Mouse (Mus musculus): Measurements from ENCODE around the gene Hoxc11.

Hoxc11 gene

GRCm38 (mm10) chr15:102963671-102964640, 9.7 kb downstream of the Hoxc11 start:
- DNase-seq (ENCODE audit: low read depth, low spot score), result no peak

DNA sequence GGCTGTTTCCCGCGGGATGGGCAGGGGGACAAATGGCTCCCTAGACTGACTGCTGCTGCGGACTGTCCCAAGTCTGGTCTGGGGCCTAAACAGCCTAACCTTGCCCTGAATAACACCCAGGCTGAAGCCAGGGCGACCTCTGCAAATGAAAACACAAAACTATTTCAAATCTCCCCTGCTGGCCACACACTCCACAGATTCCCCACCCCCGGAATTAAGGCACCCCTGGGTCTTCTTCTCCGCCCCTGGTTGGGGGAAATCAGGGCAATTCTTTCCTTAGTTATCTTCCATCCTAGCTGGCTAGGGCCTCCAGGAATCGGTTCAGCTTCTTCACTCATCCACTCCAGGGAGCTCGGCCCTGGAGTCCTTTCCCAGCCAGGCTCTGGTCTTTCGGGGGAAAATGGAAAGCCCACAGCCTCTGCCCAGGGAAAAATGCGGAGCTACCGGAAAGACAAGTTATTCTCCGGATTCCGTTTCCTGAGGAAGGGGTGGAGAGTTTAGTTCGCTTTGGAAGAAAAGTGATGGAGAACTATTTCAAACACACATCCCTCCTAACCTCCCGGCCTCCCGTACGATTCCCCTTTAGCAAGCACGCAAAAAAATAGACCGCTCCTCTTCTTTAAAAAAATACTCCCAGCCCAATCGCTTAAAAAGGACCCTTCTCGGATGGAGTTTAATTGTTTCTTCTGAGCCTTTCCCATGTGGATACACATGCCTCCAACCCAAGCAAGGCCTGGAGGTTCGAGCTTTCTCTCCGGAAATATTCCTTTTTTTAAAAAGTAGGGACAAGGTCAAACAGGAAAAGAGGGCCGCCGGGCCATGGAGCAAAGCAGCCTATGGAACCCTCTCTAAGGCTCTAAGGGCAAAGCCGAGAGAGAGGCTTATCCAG, 11.0 kb downstream of the Hoxc11 start:
- DNase-seq (ENCODE audit: low read depth, low spot score), result no peak

DNA sequence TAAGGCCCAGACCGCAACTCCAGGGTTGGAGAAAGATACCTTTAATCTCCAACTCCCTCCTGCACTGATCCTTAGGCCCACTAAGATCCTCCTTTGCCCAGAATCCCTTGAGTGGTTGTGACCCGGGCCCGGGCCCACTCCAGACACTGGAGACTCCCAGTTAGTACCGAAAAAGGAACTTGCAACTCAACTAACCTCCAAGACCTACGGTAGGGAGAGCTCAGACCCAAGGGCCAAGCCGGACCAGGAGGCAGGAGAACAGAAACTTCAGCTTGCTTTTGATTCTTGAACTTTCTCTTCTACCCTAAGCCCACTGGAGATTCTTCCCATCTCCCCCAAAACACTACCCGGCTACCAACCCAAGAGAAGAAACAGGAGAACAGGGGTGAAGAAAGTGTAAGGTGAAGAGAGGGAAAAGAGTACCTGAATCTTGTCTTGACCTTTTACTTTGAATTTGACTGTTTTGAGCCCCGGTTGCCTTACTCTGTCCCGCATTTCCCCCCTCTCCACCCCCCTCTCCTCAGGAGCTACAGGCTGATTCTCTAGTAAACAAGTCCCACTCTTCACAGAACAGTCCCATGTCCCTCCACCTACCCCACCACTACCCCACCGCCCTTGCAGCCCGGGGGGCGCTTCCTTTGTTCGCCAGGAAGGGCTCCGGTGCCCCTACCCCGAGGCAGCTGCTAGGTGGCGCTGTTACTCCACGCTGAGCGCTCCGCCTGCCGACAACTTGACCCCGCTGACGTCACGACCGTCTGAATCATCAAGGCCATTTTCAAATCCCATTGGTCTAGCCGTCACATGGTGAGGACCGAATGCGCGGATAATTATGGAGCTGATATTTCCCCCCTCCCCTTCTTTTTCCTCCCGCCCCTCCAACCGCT, 11.9 kb downstream of the Hoxc11 start:
- peak; percentile 68 for DNase-seq (ENCODE audit: low read depth, low spot score)

DNA sequence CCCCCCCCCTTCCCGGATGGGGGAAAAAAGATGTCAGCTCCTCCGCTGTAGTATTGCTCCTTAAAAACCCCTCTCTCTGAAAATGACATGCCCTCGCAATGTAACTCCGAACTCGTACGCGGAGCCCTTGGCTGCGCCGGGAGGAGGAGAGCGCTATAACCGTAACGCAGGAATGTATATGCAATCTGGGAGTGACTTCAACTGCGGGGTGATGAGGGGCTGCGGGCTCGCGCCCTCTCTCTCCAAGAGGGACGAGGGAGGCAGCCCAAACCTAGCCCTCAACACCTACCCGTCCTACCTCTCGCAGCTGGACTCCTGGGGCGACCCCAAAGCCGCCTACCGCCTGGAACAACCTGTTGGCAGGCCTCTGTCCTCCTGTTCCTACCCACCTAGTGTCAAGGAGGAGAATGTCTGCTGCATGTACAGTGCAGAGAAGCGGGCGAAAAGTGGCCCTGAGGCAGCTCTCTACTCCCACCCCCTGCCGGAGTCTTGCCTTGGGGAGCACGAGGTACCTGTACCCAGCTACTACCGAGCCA, 12.6 kb downstream of the Hoxc11 start, which contains the start of gene Hoxc10:
TSS of gene Hoxc10 (plus strand) at position 21 of the 536 bp plus-strand sequence.
- no peak for DNase-seq (ENCODE audit: low read depth, low spot score)

DNA sequence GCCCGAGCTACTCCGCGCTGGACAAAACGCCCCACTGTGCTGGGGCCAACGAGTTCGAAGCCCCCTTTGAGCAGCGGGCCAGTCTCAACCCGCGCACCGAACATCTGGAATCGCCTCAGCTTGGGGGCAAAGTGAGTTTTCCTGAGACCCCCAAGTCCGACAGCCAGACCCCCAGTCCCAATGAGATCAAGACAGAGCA, 13.0 kb downstream of the Hoxc11 start, which contains the start of gene Hoxc5:
TSS of gene Hoxc5 (plus strand) at position 132 of the 199 bp plus-strand sequence.
- DNase-seq (ENCODE audit: low read depth, low spot score), result no peak

DNA sequence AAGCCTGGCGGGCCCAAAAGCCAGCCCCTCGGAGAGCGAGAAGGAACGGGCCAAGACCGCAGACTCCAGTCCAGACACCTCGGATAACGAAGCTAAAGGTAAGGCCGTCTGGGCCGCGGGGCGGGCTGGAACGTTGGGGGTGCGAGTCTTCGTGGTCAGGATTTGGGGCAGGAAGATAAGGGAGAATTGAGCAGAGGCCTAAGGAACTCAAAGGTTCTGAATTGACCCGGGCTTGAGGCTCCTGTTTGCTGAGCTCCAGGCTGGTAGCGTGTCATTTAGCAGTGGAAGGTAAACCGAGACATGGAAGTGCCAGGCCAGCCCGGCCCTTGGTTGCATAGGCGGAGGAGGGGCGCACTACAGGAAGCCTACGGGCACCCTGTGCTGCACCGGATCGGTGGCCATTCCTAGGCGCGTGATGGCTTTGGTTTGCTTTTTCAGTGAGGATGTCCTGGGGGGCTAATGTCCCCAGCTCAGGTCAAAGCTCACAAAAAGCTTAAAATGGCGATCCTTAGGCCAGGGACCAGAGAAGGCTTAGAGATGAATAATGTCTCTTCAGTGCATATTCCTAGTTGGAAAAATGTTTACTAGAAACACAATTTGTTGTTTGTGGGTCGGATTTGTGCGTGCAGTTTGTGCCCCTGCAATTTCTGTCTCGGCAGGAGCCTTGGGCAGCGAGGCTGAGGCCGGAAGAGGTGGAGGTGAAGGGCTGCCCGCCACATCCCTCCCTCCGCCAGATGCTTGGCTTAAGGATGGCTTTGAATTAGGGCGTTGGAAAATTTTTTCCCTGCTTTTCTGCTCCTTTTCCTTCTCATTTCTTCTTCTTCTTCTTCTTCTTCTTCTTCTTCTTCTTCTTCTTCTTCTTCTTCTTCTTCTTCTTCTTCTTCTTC, 13.5 kb downstream of the Hoxc11 start:
- no peak for DNase-seq (ENCODE audit: low read depth, low spot score)

- DNase-seq (ENCODE audit: low read depth, low spot score), result no peak
Observed at GRCm38 (mm10) chr15:102969296-102969695, 15.1 kb downstream of the Hoxc11 start.

- no peak for DNase-seq (ENCODE audit: low read depth, low spot score)
Observed at GRCm38 (mm10) chr15:102970740-102971139, 16.5 kb downstream of the Hoxc11 start.

GRCm38 (mm10) chr15:102972254-102972653, 18.0 kb downstream of the Hoxc11 start:
- no peak for DNase-seq (ENCODE audit: low read depth, low spot score)

DNA sequence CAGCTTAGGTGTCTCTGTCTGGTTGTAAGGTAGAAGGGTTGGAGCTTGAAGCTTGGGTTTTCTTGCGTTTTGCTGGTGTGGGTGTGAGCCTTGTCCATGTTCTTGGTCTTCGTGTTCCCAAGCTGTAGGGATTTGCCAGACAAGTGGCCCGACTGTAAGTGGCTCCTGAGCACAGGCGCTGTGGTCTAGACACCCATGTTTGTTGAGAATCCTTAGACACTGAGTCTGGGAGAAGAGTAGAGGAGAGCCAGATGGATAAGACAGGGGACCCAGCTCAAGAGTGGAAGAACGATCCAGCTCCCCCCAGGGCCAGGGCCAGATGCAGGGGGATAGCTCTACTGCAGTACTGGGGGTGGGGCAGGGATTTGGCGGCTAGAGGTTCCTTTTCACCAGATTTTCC, 18.5 kb downstream of the Hoxc11 start:
- no peak for DNase-seq (ENCODE audit: low read depth, low spot score)

- no peak for DNase-seq (ENCODE audit: low read depth, low spot score)
Observed at GRCm38 (mm10) chr15:102975034-102975433, 20.8 kb downstream of the Hoxc11 start.

GRCm38 (mm10) chr15:102975688-102976111, 21.5 kb downstream of the Hoxc11 start:
- no peak for DNase-seq (ENCODE audit: low read depth, low spot score)

GRCm38 (mm10) chr15:102976171-102976570, 21.9 kb downstream of the Hoxc11 start, which contains the start of gene Hoxc9:
Hoxc9 (plus strand) TSS chr15:102976439.
- DNase-seq (ENCODE audit: low read depth, low spot score), result no peak

GRCm38 (mm10) chr15:102976631-102977422, 22.6 kb downstream of the Hoxc11 start:
- peak; percentile 37 for DNase-seq (ENCODE audit: low read depth, low spot score)

DNA sequence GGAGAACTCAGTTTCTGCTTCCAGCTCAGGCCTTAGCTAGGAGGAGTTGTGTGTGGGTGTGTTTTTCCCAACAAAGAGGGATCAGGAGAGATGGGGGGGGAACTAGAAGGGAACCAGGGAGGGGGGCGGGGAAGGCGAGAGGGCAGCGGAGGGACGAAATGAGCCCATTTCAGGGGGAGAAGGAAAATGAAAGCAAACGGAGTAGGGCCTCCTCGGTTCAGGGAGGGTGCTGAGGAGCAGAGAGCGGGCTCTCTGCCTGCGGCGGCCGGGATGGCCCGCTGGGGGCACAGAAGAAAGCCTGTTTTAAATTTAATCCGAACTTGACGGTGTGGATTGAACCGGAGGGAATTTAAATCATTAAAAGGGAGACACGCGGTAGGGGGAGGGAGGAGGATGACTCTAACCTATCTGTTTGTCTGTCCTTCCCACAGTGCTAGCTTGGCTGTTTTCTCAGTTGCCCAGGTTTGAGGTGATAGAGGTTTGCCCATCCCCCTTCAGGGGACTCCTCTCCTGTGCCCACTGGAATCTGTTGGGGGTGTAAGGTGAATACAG, 23.3 kb downstream of the Hoxc11 start:
- DNase-seq (ENCODE audit: low read depth, low spot score), result no peak

GRCm38 (mm10) chr15:102978615-102979515, 24.6 kb downstream of the Hoxc11 start:
- no peak for DNase-seq (ENCODE audit: low read depth, low spot score)

GRCm38 (mm10) chr15:102979936-102980335, 25.7 kb downstream of the Hoxc11 start:
- no peak for DNase-seq (ENCODE audit: low read depth, low spot score)

DNA sequence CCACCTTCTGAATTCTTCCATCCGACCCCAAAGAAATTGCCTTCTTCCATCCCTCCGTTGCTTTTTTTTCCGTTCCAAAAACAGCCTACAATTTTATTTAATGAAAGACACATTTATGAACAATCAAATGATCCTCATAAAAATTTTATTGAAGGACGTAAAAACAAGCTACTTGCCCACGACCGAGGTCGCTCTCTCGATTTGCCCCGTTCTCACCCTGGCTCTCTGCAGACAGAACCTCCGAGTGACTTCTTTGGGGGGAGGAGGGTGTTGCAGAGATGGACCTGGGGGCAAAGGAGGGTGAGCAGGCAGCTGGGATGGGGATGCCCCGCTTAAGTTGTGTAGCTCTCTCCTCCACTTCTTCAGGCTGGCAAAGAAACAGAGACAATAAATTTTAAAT, 26.1 kb downstream of the Hoxc11 start:
- no peak for DNase-seq (ENCODE audit: low read depth, low spot score)
